Mouse (Mus musculus): Measurements from ENCODE around the gene Cep112.

- no peak for TF ChIP-seq CTCF (IDR thresholded peaks at IDR 0.05; ENCODE audit: control insufficient read depth, insufficient read depth, low read length)
- no peak for TF ChIP-seq POLR2A (IDR thresholded peaks at IDR 0.05; ENCODE audit: borderline replicate concordance, control insufficient read depth, low read depth, low read length)
Measured at GRCm38 (mm10) chr11:108799695-108800094, 374.7 kb downstream of the Cep112 start.

Data from bone marrow, adult 2 months (tissue).